Mouse (Mus musculus): Measurements from ENCODE around the gene Dlk1. TPM values are rescaled to one million over a fixed set of nuclear protein-coding genes. Genes with fewer than 3 reads are reported as not detected.

The Dlk1 gene
- polyA plus RNA-seq (2012), result 4.7 and 5.2 TPM in 2 replicates

GRCm38 (mm10) chr12:109452592-109452991 is at the start of gene Dlk1:
Gene Dlk1 (plus strand): TSS chr12:109452823.
- H3K36me3 ChIP-seq (ENCODE audit: control insufficient read depth), result no peaks in the 10 kb centered on the region; the same call in 1 of the 2 replicates
- no peaks in the 10 kb centered on the region for H3K9me3 ChIP-seq (ENCODE audit: control insufficient read depth, low read length)
- TF ChIP-seq GATA1 (IDR thresholded peaks at IDR 0.05; ENCODE audit: low read length) (no peak), TAL1 (IDR thresholded peaks at IDR 0.05; ENCODE audit: low read length) (no peak)
- H3K4me3 ChIP-seq (replicated peaks), result peak within 1 kb of the TSS; percentile 53
- H3K27me3 ChIP-seq (ENCODE audit: control insufficient read depth), result peaks cover 59% of the 10 kb centered on the region
- H3K4me1 ChIP-seq (ENCODE audit: control insufficient read depth), result peaks cover 2% of the 10 kb centered on the region

- no peak for TF ChIP-seq TAL1 (IDR thresholded peaks at IDR 0.05; ENCODE audit: low read length)
- no peak for TF ChIP-seq GATA1 (IDR thresholded peaks at IDR 0.05; ENCODE audit: low read length)
- Histone ChIP-seq H3K27me3 (ENCODE audit: control insufficient read depth) (no peaks in the 10 kb centered on the region), H3K36me3 (ENCODE audit: control insufficient read depth) (no peaks in the 10 kb centered on the region), H3K4me3 (replicated peaks) (no peak overlapping the region), H3K4me1 (ENCODE audit: control insufficient read depth) (peaks cover 13% of the 10 kb centered on the region; the same call in 1 of the 2 replicates), H3K9me3 (ENCODE audit: control insufficient read depth, low read length) (no peaks in the 10 kb centered on the region)
Measured at GRCm38 (mm10) chr12:109402943-109403342, 49.7 kb upstream of the Dlk1 start.

GRCm38 (mm10) chr12:109403752-109404151 is 48.9 kb upstream of the Dlk1 start:
- Histone ChIP-seq H3K4me1 (ENCODE audit: control insufficient read depth) (peaks cover 13% of the 10 kb centered on the region; the same call in 1 of the 2 replicates), H3K9me3 (ENCODE audit: control insufficient read depth, low read length) (no peaks in the 10 kb centered on the region), H3K4me3 (replicated peaks) (no peak overlapping the region), H3K27me3 (ENCODE audit: control insufficient read depth) (no peaks in the 10 kb centered on the region), H3K36me3 (ENCODE audit: control insufficient read depth) (no peaks in the 10 kb centered on the region)
- TF ChIP-seq GATA1 (IDR thresholded peaks at IDR 0.05; ENCODE audit: low read length), result no peak
- TF ChIP-seq TAL1 (IDR thresholded peaks at IDR 0.05; ENCODE audit: low read length), result no peak

GRCm38 (mm10) chr12:109406018-109406417 is 46.6 kb upstream of the Dlk1 start:
- H3K36me3 ChIP-seq (ENCODE audit: control insufficient read depth), result no peaks in the 10 kb centered on the region
- TF ChIP-seq TAL1 (IDR thresholded peaks at IDR 0.05; ENCODE audit: low read length), result no peak
- TF ChIP-seq GATA1 (IDR thresholded peaks at IDR 0.05; ENCODE audit: low read length), result no peak
- H3K9me3 ChIP-seq (ENCODE audit: control insufficient read depth, low read length), result no peaks in the 10 kb centered on the region
- H3K4me3 ChIP-seq (replicated peaks), result no peak overlapping the region
- peaks cover 13% of the 10 kb centered on the region for H3K4me1 ChIP-seq (ENCODE audit: control insufficient read depth)
- H3K27me3 ChIP-seq (ENCODE audit: control insufficient read depth), result no peaks in the 10 kb centered on the region

GRCm38 (mm10) chr12:109410723-109411122 is 41.9 kb upstream of the Dlk1 start:
- Histone ChIP-seq H3K36me3 (ENCODE audit: control insufficient read depth) (no peaks in the 10 kb centered on the region), H3K27me3 (ENCODE audit: control insufficient read depth) (no peaks in the 10 kb centered on the region), H3K4me1 (ENCODE audit: control insufficient read depth) (peaks cover 10% of the 10 kb centered on the region), H3K4me3 (replicated peaks) (no peak overlapping the region), H3K9me3 (ENCODE audit: control insufficient read depth, low read length) (no peaks in the 10 kb centered on the region)
- TF ChIP-seq TAL1 (IDR thresholded peaks at IDR 0.05; ENCODE audit: low read length) (no peak), GATA1 (IDR thresholded peaks at IDR 0.05; ENCODE audit: low read length) (no peak)

- Histone ChIP-seq H3K4me3 (replicated peaks) (no peak overlapping the region), H3K4me1 (ENCODE audit: control insufficient read depth) (peaks cover 10% of the 10 kb centered on the region), H3K36me3 (ENCODE audit: control insufficient read depth) (no peaks in the 10 kb centered on the region), H3K9me3 (ENCODE audit: control insufficient read depth, low read length) (no peaks in the 10 kb centered on the region), H3K27me3 (ENCODE audit: control insufficient read depth) (no peaks in the 10 kb centered on the region)
- TF ChIP-seq TAL1 (IDR thresholded peaks at IDR 0.05; ENCODE audit: low read length) (no peak), GATA1 (IDR thresholded peaks at IDR 0.05; ENCODE audit: low read length) (no peak)
Measured at GRCm38 (mm10) chr12:109411172-109412070, 41.2 kb upstream of the Dlk1 start.

GRCm38 (mm10) chr12:109412071-109412440 is 40.6 kb upstream of the Dlk1 start:
- Histone ChIP-seq H3K4me3 (replicated peaks) (no peak overlapping the region), H3K4me1 (ENCODE audit: control insufficient read depth) (peaks cover 10% of the 10 kb centered on the region), H3K27me3 (ENCODE audit: control insufficient read depth) (no peaks in the 10 kb centered on the region), H3K36me3 (ENCODE audit: control insufficient read depth) (no peaks in the 10 kb centered on the region), H3K9me3 (ENCODE audit: control insufficient read depth, low read length) (no peaks in the 10 kb centered on the region)
- TF ChIP-seq TAL1 (IDR thresholded peaks at IDR 0.05; ENCODE audit: low read length) (no peak), GATA1 (IDR thresholded peaks at IDR 0.05; ENCODE audit: low read length) (no peak)

GRCm38 (mm10) chr12:109412675-109413074 is 39.9 kb upstream of the Dlk1 start:
- no peaks in the 10 kb centered on the region for H3K36me3 ChIP-seq (ENCODE audit: control insufficient read depth)
- peaks cover 10% of the 10 kb centered on the region for H3K4me1 ChIP-seq (ENCODE audit: control insufficient read depth)
- H3K9me3 ChIP-seq (ENCODE audit: control insufficient read depth, low read length), result no peaks in the 10 kb centered on the region
- no peaks in the 10 kb centered on the region for H3K27me3 ChIP-seq (ENCODE audit: control insufficient read depth)
- TF ChIP-seq GATA1 (IDR thresholded peaks at IDR 0.05; ENCODE audit: low read length), result no peak
- TF ChIP-seq TAL1 (IDR thresholded peaks at IDR 0.05; ENCODE audit: low read length), result no peak
- H3K4me3 ChIP-seq (replicated peaks), result no peak overlapping the region

- Histone ChIP-seq H3K4me1 (ENCODE audit: control insufficient read depth) (peaks cover 10% of the 10 kb centered on the region), H3K27me3 (ENCODE audit: control insufficient read depth) (no peaks in the 10 kb centered on the region), H3K4me3 (replicated peaks) (no peak overlapping the region), H3K9me3 (ENCODE audit: control insufficient read depth, low read length) (no peaks in the 10 kb centered on the region), H3K36me3 (ENCODE audit: control insufficient read depth) (no peaks in the 10 kb centered on the region)
- TF ChIP-seq TAL1 (IDR thresholded peaks at IDR 0.05; ENCODE audit: low read length) (no peak), GATA1 (IDR thresholded peaks at IDR 0.05; ENCODE audit: low read length) (no peak)
Measured at GRCm38 (mm10) chr12:109413321-109413720, 39.3 kb upstream of the Dlk1 start.
